Mouse (Mus musculus) MEL (cell line): ENCODE measurements around the gene Msi2.

Source experiments
- BHLHE40 ChIP-seq: IDR thresholded peaks from 2 replicates; pipeline ENCODE4 v1.6.1; 2012; ENCODE audit warnings: low read depth, mild to moderate bottlenecking, inconsistent platforms, low read length, improper control_type of control experiment, borderline replicate concordance
- CHD1 ChIP-seq: IDR thresholded peaks from 2 replicates; pipeline ENCODE4 v1.6.1; 2012; ENCODE audit warnings: low read depth, mild to moderate bottlenecking, inconsistent platforms, low read length, improper control_type of control experiment
- CTCF ChIP-seq, 3 experiments: IDR thresholded peaks in 2 of 3; conservative IDR thresholded peaks in 1 of 3; 2 replicates each; pipeline ENCODE4 v1.5.1; 2011 to 2012; ENCODE audit warnings: low read length in 3 of 3, low read depth in 2 of 3, mild to moderate bottlenecking in 2 of 3, improper control_type of control experiment in 1 of 3, inconsistent platforms in 1 of 3, mixed read lengths in 1 of 3, moderate library complexity in 1 of 3; ENCODE audit not compliant: control insufficient read depth in 1 of 3, insufficient read depth in 1 of 3, poor library complexity in 1 of 3, severe bottlenecking in 1 of 3
- GATA1 ChIP-seq: IDR thresholded peaks from 2 replicates; pipeline ENCODE4 v1.6.1; 2011; ENCODE audit warnings: low read depth, low read length, improper control_type of control experiment
- HCFC1 ChIP-seq: IDR thresholded peaks from 2 replicates; pipeline ENCODE4 v1.6.1; 2012; ENCODE audit warnings: low read depth, mild to moderate bottlenecking, inconsistent platforms, low read length, improper control_type of control experiment, moderate library complexity
- MAFK ChIP-seq: IDR thresholded peaks from 2 replicates; pipeline ENCODE4 v1.6.1; 2011; ENCODE audit warnings: low read depth, mild to moderate bottlenecking, low read length, improper control_type of control experiment, borderline replicate concordance
- MAX ChIP-seq: IDR thresholded peaks from 2 replicates; pipeline ENCODE4 v1.6.1; 2011; ENCODE audit warnings: low read length, improper control_type of control experiment
- MXI1 ChIP-seq: IDR thresholded peaks from 2 replicates; pipeline ENCODE4 v1.6.1; 2011; ENCODE audit warnings: mild to moderate bottlenecking, low read depth, low read length, improper control_type of control experiment
- POLR2A ChIP-seq, 2 experiments: IDR thresholded peaks; 2 replicates each; pipeline ENCODE4 v1.6.1; 2011 to 2012; ENCODE audit warnings: low read length in 2 of 2, mild to moderate bottlenecking in 2 of 2, control low read depth in 1 of 2, improper control_type of control experiment in 1 of 2, low read depth in 1 of 2, moderate library complexity in 1 of 2; ENCODE audit not compliant: control insufficient read depth in 1 of 2, insufficient read depth in 1 of 2, poor library complexity in 1 of 2
- POLR2AphosphoS2 ChIP-seq: IDR thresholded peaks from 2 replicates; pipeline ENCODE4 v1.6.1; 2011; ENCODE audit warnings: low read length, improper control_type of control experiment
- TAL1 ChIP-seq: IDR thresholded peaks from 2 replicates; pipeline ENCODE4 v1.6.1; 2012; ENCODE audit warnings: mild to moderate bottlenecking, inconsistent platforms, low read length, moderate library complexity, mixed read lengths
- ZNF384 ChIP-seq: IDR thresholded peaks from 2 replicates; pipeline ENCODE4 v1.6.1; 2012; ENCODE audit warnings: low read depth, mild to moderate bottlenecking, inconsistent platforms, low read length, improper control_type of control experiment

GRCm38 (mm10) chr11:88443905-88444304 lies 274.4 kb downstream of the Msi2 start:
- TF ChIP-seq CTCF (IDR thresholded peaks at IDR 0.05 in 2 of 3, conservative IDR thresholded peaks at IDR 0.05 in 1 of 3; ENCODE audit: control insufficient read depth in 1 of 3, insufficient read depth in 1 of 3, low read depth in 2 of 3, low read length in 3 of 3, poor library complexity in 1 of 3, severe bottlenecking in 1 of 3) (no peak), HCFC1 (no peak), TAL1 (no peak), BHLHE40 (no peak), MAFK (no peak), POLR2AphosphoS2 (no peak), GATA1 (no peak), ZNF384 (no peak), MAX (no peak), POLR2A (IDR thresholded peaks at IDR 0.05; ENCODE audit: control insufficient read depth in 1 of 2, insufficient read depth in 1 of 2, low read depth in 1 of 2, low read length in 2 of 2, poor library complexity in 1 of 2) (no peak), MXI1 (no peak), CHD1 (no peak)
